Mouse (Mus musculus): ENCODE data around the gene Dnali1. TPM values are rescaled to one million over a fixed set of nuclear protein-coding genes. Genes with fewer than 3 reads are reported as not detected.

Gene Dnali1
- total and polyA plus RNA-seq, 3 experiments = 0.02 to 0.11 TPM; not detected in 1

- Histone ChIP-seq H3K27me3 (ENCODE audit: insufficient read depth, low read length) (peaks cover 71% of the 10 kb centered on the region), H3K36me3 (replicated peaks) (no peaks in the 10 kb centered on the region), H3K4me1 (ENCODE audit: insufficient read depth, low read depth, low read length) (peaks cover 5% of the 10 kb centered on the region), H3K9me3 (replicated peaks) (no peaks in the 10 kb centered on the region), H3K4me3 (ENCODE audit: low read depth, low read length) (no peak overlapping the region)
- DNase-seq (ENCODE audit: low spot score) = no peak
- ATAC-seq (ENCODE audit: extremely low read depth, insufficient number of reproducible peaks, low FRiP score, poor library complexity, severe bottlenecking) = no peak
- no peak for TF ChIP-seq GATA2 (IDR thresholded peaks at IDR 0.05; ENCODE audit: borderline replicate concordance, low read depth, low read length)
- TF ChIP-seq POLR2AphosphoS5 (IDR thresholded peaks at IDR 0.05; ENCODE audit: insufficient replicate concordance, low read depth, low read length) = no peak
- TF ChIP-seq GATA1 (IDR thresholded peaks at IDR 0.05; ENCODE audit: borderline replicate concordance, low read length) = no peak
- TF ChIP-seq CTCF (IDR thresholded peaks at IDR 0.05; ENCODE audit: low read depth, low read length) = no peak
- no peak for TF ChIP-seq TAL1 (conservative IDR thresholded peaks at IDR 0.05; ENCODE audit: low read depth, low read length)
Measured at GRCm38 (mm10) chr4:125017431-125017830, 48.1 kb downstream of the Dnali1 start.

- Histone ChIP-seq H3K27me3 (ENCODE audit: insufficient read depth, low read length) (peaks cover 66% of the 10 kb centered on the region), H3K9me3 (replicated peaks) (no peaks in the 10 kb centered on the region), H3K36me3 (replicated peaks) (no peaks in the 10 kb centered on the region), H3K4me1 (ENCODE audit: insufficient read depth, low read depth, low read length) (peaks cover 9% of the 10 kb centered on the region), H3K4me3 (ENCODE audit: low read depth, low read length) (no peak within 1 kb of the TSS)
- TF ChIP-seq GATA2 (IDR thresholded peaks at IDR 0.05; ENCODE audit: borderline replicate concordance, low read depth, low read length) (no peak), GATA1 (IDR thresholded peaks at IDR 0.05; ENCODE audit: borderline replicate concordance, low read length) (no peak), POLR2AphosphoS5 (IDR thresholded peaks at IDR 0.05; ENCODE audit: insufficient replicate concordance, low read depth, low read length) (no peak)
- no peak for DNase-seq (ENCODE audit: low spot score)
- no peak for ATAC-seq (ENCODE audit: extremely low read depth, insufficient number of reproducible peaks, low FRiP score, poor library complexity, severe bottlenecking)
Measured at GRCm38 (mm10) chr4:125015806-125016635, 49.5 kb downstream of the Dnali1 start, which contains the start of gene Gnl2. Gnl2 (plus strand) TSS chr4:125016585.

- peaks cover 4% of the 10 kb centered on the region for H3K4me1 ChIP-seq (ENCODE audit: insufficient read depth, low read depth, low read length)
- TF ChIP-seq GATA1 (IDR thresholded peaks at IDR 0.05; ENCODE audit: borderline replicate concordance, low read length) = no peak
- TF ChIP-seq TAL1 (conservative IDR thresholded peaks at IDR 0.05; ENCODE audit: low read depth, low read length) = no peak
- no peak for TF ChIP-seq CTCF (IDR thresholded peaks at IDR 0.05; ENCODE audit: low read depth, low read length)
- no peak for TF ChIP-seq GATA2 (IDR thresholded peaks at IDR 0.05; ENCODE audit: borderline replicate concordance, low read depth, low read length)
- no peak for TF ChIP-seq POLR2AphosphoS5 (IDR thresholded peaks at IDR 0.05; ENCODE audit: insufficient replicate concordance, low read depth, low read length)
Measured at GRCm38 (mm10) chr4:125008712-125009111, 56.8 kb downstream of the Dnali1 start.

GRCm38 (mm10) chr4:125008220-125008619, 57.3 kb downstream of the Dnali1 start:
- Histone ChIP-seq H3K27me3 (ENCODE audit: insufficient read depth, low read length) (peaks cover 66% of the 10 kb centered on the region), H3K4me1 (ENCODE audit: insufficient read depth, low read depth, low read length) (peaks cover 4% of the 10 kb centered on the region), H3K4me3 (ENCODE audit: low read depth, low read length) (no peak overlapping the region), H3K9me3 (replicated peaks) (no peaks in the 10 kb centered on the region), H3K36me3 (replicated peaks) (no peaks in the 10 kb centered on the region)
- ATAC-seq (ENCODE audit: extremely low read depth, insufficient number of reproducible peaks, low FRiP score, poor library complexity, severe bottlenecking) = no peak
- TF ChIP-seq TAL1 (conservative IDR thresholded peaks at IDR 0.05; ENCODE audit: low read depth, low read length) (no peak), GATA2 (IDR thresholded peaks at IDR 0.05; ENCODE audit: borderline replicate concordance, low read depth, low read length) (no peak), CTCF (IDR thresholded peaks at IDR 0.05; ENCODE audit: low read depth, low read length) (no peak), POLR2AphosphoS5 (IDR thresholded peaks at IDR 0.05; ENCODE audit: insufficient replicate concordance, low read depth, low read length) (no peak), GATA1 (IDR thresholded peaks at IDR 0.05; ENCODE audit: borderline replicate concordance, low read length) (no peak)
- DNase-seq (ENCODE audit: low spot score) = no peak

More at GRCm38 (mm10) chr4:125008712-125009111, 56.8 kb downstream of the Dnali1 start:
- Histone ChIP-seq H3K9me3 (replicated peaks) (no peaks in the 10 kb centered on the region), H3K4me3 (ENCODE audit: low read depth, low read length) (no peak overlapping the region), H3K27me3 (ENCODE audit: insufficient read depth, low read length) (peaks cover 66% of the 10 kb centered on the region), H3K36me3 (replicated peaks) (no peaks in the 10 kb centered on the region)
- ATAC-seq (ENCODE audit: extremely low read depth, insufficient number of reproducible peaks, low FRiP score, poor library complexity, severe bottlenecking) (no peak), DNase-seq (ENCODE audit: low spot score) (no peak)

GRCm38 (mm10) chr4:125007460-125007859, 58.0 kb downstream of the Dnali1 start:
- H3K36me3 ChIP-seq (replicated peaks) = no peaks in the 10 kb centered on the region
- no peak for ATAC-seq (ENCODE audit: extremely low read depth, insufficient number of reproducible peaks, low FRiP score, poor library complexity, severe bottlenecking)
- DNase-seq (ENCODE audit: low spot score) = no peak
- H3K4me1 ChIP-seq (ENCODE audit: insufficient read depth, low read depth, low read length) = peaks cover 4% of the 10 kb centered on the region
- H3K9me3 ChIP-seq (replicated peaks) = no peaks in the 10 kb centered on the region
- TF ChIP-seq GATA1 (IDR thresholded peaks at IDR 0.05; ENCODE audit: borderline replicate concordance, low read length) (no peak), TAL1 (conservative IDR thresholded peaks at IDR 0.05; ENCODE audit: low read depth, low read length) (no peak), POLR2AphosphoS5 (IDR thresholded peaks at IDR 0.05; ENCODE audit: insufficient replicate concordance, low read depth, low read length) (no peak), GATA2 (IDR thresholded peaks at IDR 0.05; ENCODE audit: borderline replicate concordance, low read depth, low read length) (no peak), CTCF (IDR thresholded peaks at IDR 0.05; ENCODE audit: low read depth, low read length) (no peak)
- H3K4me3 ChIP-seq (ENCODE audit: low read depth, low read length) = no peak overlapping the region
- peaks cover 61% of the 10 kb centered on the region for H3K27me3 ChIP-seq (ENCODE audit: insufficient read depth, low read length)

Other genes with a start within 250 kb of the Dnali1 start
- 27.1 and 47.2 TPM in 2 replicates for gene Yrdc, start 215.0 kb downstream of the Dnali1 start, total RNA-seq (2014; fragmentation: Nextera tagmentation)
- 29.2 and 33.5 TPM in 2 replicates for gene Yrdc, start 215.0 kb downstream of the Dnali1 start, total RNA-seq (2017)
- 14.1 and 17.8 TPM in 2 replicates for gene Yrdc, start 215.0 kb downstream of the Dnali1 start, polyA plus RNA-seq (2012)
- gene 1110065P20Rik, start 214.5 kb downstream of the Dnali1 start, total RNA-seq (2014; fragmentation: Nextera tagmentation) = 8.4 and 13.8 TPM in 2 replicates
- gene 1110065P20Rik, start 214.5 kb downstream of the Dnali1 start, total RNA-seq (2017) = 12.7 and 18.4 TPM in 2 replicates
- 25.6 and 32.1 TPM in 2 replicates for gene 1110065P20Rik, start 214.5 kb downstream of the Dnali1 start, polyA plus RNA-seq (2012)
- not detected in 2 replicates for gene Maneal, start 203.5 kb downstream of the Dnali1 start, total RNA-seq (2014; fragmentation: Nextera tagmentation)
- 0.06 and 0.33 TPM in 2 replicates for gene Maneal, start 203.5 kb downstream of the Dnali1 start, total RNA-seq (2017)
- gene Maneal, start 203.5 kb downstream of the Dnali1 start, polyA plus RNA-seq (2012) = not detected in 2 replicates
- gene Epha10, start 184.8 kb downstream of the Dnali1 start, total RNA-seq (2014; fragmentation: Nextera tagmentation) = not detected in 2 replicates
- 0.16 TPM in 1 of 2 replicates, not detected in the other for gene Epha10, start 184.8 kb downstream of the Dnali1 start, total RNA-seq (2017)
- gene Epha10, start 184.8 kb downstream of the Dnali1 start, polyA plus RNA-seq (2012) = not detected in 2 replicates
- 10.2 and 15.0 TPM in 2 replicates for gene 9930104L06Rik, start 128.7 kb downstream of the Dnali1 start, total RNA-seq (2014; fragmentation: Nextera tagmentation)
- gene 9930104L06Rik, start 128.7 kb downstream of the Dnali1 start, total RNA-seq (2017) = 12.2 and 16.9 TPM in 2 replicates
- 2.9 and 4.3 TPM in 2 replicates for gene 9930104L06Rik, start 128.7 kb downstream of the Dnali1 start, polyA plus RNA-seq (2012)
- 102 and 129 TPM in 2 replicates for gene Cdca8, start 126.4 kb downstream of the Dnali1 start, total RNA-seq (2014; fragmentation: Nextera tagmentation)
- 90.3 and 106 TPM in 2 replicates for gene Cdca8, start 126.4 kb downstream of the Dnali1 start, total RNA-seq (2017)
- gene Cdca8, start 126.4 kb downstream of the Dnali1 start, polyA plus RNA-seq (2012) = 141 and 184 TPM in 2 replicates
- gene Rspo1, start 79.3 kb downstream of the Dnali1 start, total RNA-seq (2014; fragmentation: Nextera tagmentation) = not detected in 2 replicates
- not detected in 2 replicates for gene Rspo1, start 79.3 kb downstream of the Dnali1 start, total RNA-seq (2017)
- gene Rspo1, start 79.3 kb downstream of the Dnali1 start, polyA plus RNA-seq (2012) = not detected in 2 replicates
- gene Gnl2, start 49.1 kb downstream of the Dnali1 start, total RNA-seq (2014; fragmentation: Nextera tagmentation) = 176 and 187 TPM in 2 replicates
- 165 and 200 TPM in 2 replicates for gene Gnl2, start 49.1 kb downstream of the Dnali1 start, total RNA-seq (2017)
- gene Gnl2, start 49.1 kb downstream of the Dnali1 start, polyA plus RNA-seq (2012) = 110 and 111 TPM in 2 replicates
- gene Snip1, start 969 bp upstream of the Dnali1 start, total RNA-seq (2014; fragmentation: Nextera tagmentation) = 25.7 and 30.0 TPM in 2 replicates
- gene Snip1, start 969 bp upstream of the Dnali1 start, total RNA-seq (2017) = 41.7 and 52.4 TPM in 2 replicates
- 36.5 and 49.6 TPM in 2 replicates for gene Snip1, start 969 bp upstream of the Dnali1 start, polyA plus RNA-seq (2012)
- gene Meaf6, start 19.4 kb upstream of the Dnali1 start, total RNA-seq (2014; fragmentation: Nextera tagmentation) = 50.7 and 54.2 TPM in 2 replicates
- 31.8 and 43.4 TPM in 2 replicates for gene Meaf6, start 19.4 kb upstream of the Dnali1 start, total RNA-seq (2017)
- 75.0 and 79.4 TPM in 2 replicates for gene Meaf6, start 19.4 kb upstream of the Dnali1 start, polyA plus RNA-seq (2012)
- gene Zc3h12a, start 62.1 kb upstream of the Dnali1 start, total RNA-seq (2014; fragmentation: Nextera tagmentation) = 2.4 and 3.8 TPM in 2 replicates
- gene Zc3h12a, start 62.1 kb upstream of the Dnali1 start, total RNA-seq (2017) = 1.0 and 1.6 TPM in 2 replicates
- 1.1 and 1.2 TPM in 2 replicates for gene Zc3h12a, start 62.1 kb upstream of the Dnali1 start, polyA plus RNA-seq (2012)